Mouse (Mus musculus): ENCODE results near the gene Med9.

DNA sequence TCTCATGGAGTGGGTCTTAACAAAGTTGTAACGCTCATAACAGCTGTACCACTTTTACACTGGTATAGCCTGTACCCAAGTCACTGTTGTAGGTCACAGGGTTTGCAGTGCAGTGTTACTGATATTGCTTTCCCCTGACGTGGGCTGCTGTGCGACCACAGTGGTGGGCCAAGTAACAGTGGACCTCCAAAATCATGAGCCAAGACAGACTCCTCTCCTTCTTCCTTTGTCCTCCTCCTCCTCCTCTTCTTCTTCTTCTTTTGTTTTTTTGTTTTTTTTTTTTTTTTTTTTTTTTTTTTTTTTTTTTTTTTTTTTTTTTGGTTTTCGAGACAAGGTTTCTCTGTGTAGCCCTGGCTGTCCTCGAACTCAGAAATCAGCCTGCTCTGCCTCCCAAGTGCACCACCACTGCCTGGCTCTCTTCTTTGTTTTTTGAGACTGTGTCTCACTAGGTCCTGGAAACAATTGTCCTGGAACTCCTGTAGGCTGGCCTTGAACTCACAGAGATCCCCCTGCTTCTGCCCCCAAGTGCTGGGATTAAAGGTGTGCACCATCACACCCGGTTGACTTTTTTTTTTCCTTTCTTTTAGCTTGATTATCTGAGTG, 41.4 kb upstream of the Med9 start:
- no peak for TF ChIP-seq CTCF (IDR thresholded peaks at IDR 0.05; ENCODE audit: low read depth)
- no peak for TF ChIP-seq EP300 (IDR thresholded peaks at IDR 0.05; ENCODE audit: low read depth)

Data from liver, embryonic 14.5 days (tissue).